Mouse (Mus musculus) cerebellum, postnatal 36 days (tissue): ENCODE measurements around the gene Cdc20.

Source experiments
- DNase-seq, 2 experiments: peaks; one replicate each; pipeline ENCODE4 v3.0.0; 2021 to 2022; ENCODE audit warnings: mixed read lengths in 2 of 2

The Cdc20 gene

DNA sequence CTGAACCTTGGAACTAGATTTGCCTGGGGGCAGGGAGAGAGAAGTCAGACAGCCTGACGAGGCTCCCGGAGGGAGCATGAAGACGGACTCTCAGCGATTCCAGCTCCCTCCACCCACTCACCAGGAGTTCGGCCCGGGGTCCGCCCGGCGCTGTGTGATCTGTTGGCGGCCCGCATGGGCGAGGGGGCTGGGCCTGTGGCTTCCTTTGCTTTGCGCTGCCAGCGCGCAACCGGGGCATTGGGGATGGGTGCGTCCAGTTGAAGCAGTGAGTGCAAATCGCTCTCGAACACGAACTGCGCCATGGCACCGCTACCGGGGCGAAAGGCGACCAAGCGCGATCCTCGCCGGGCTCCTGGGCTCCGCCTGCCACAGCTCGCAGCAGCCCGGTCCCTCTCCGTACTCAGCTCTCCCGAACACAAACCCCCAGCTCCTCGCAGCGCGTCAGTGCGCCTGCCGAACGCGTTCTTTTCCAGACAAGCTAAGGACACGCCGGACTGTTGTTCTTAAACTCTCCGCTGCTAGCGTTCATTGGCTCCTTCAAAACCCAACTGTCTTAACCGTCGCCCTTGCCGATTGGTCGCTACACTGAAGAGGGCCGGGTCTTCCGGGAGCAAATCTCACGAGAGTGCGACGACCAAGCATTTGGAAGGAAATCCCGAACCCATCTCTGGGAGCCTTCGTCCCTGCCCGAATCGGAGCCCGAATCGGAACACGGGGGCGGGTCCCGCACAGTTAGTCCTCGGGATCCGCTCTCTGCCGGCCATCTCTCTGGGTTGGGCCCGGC, at the start of gene Cdc20:
Cdc20 (minus strand) TSS at position 533 of the 784 bp plus-strand sequence.
- peak; percentile 75 to 77 for DNase-seq

DNA sequence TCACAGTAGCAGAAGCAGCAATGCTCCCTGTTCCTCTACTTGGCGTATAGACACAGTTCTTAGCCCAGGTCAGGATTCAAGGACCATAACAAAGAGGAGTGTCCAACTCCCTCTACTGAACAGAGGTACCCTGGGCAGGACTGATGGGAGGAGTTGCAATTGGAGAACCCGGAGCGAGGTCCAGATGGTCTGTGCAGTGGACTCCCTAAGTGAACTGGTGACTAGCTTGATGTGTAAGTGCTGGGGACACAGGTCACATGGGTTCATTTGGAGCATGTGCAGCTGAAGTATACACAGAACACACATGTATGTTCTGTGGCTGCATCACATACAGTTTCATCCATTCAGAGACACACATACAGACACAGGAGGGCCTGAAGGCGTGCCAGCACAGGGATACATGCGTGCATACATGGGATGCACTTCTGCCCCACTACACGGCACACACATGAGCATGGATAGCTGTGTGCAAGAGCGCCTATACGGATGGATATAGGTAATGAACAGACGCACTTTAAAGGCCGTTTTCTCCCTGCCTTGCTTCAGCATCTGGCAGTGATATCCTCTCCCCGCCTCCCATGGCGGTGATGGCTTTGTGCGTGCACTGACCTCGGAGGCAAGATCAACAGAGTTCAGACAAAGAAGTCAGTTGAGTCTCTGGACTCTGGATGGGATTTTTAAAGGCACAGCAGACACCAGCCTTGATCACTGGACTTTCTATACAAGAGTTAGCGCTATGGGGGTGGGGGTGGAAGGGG, 39.8 kb upstream of the Cdc20 start:
- DNase-seq = no peak

DNA sequence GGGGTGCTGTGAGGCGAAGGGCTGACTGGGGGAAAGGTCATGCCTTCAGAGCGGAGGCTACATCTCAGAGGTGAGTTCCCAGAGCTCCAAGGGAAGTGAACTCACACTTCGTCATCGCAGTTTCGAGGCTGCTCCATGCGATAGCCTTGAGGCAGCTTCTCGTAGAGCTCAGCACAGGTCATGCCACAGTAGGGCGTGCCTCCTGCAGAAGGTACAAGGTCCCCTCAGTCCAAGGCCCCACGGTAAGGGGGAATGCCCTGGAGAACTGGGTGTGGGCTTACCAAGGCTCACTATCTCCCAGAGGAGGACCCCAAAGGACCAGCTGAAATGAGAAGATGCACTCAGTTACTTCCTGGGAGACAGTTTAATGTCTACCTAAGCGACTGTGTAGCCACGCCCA, 35.5 kb upstream of the Cdc20 start:
- no peak for DNase-seq

GRCm38 (mm10) chr4:118471281-118471680, 34.1 kb upstream of the Cdc20 start:
- no peak for DNase-seq

GRCm38 (mm10) chr4:118465697-118466163, 28.6 kb upstream of the Cdc20 start:
- DNase-seq = no peak

DNA sequence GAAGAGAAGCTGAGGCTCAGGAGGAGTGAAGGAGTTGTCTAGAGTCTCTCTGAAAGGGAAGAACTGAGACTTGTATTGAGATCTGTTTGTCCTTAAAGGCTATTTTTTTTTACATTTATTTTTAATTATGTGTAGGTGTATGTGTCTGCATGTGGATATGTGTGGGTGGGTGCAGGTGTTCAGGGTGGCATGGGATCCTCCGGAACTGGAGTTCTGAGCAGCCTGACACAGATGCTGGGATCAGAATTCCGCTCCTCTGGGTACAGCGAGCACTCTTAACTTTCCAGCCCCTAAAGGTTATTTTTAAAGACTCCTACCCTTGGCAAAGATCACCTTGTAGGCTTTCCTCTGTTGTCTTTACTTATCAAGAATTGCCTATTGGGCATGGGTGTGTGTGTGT, 27.8 kb upstream of the Cdc20 start:
- no peak for DNase-seq

- DNase-seq = no peak
Observed at GRCm38 (mm10) chr4:118457345-118457975, 20.3 kb upstream of the Cdc20 start, which contains the start of gene Mpl. Mpl (minus strand) TSS chr4:118457513.

GRCm38 (mm10) chr4:118446415-118447153, 9.4 kb upstream of the Cdc20 start:
- no peak for DNase-seq

GRCm38 (mm10) chr4:118445781-118446414, 8.7 kb upstream of the Cdc20 start:
- peak in 1 of 2 experiments; percentile 19 for DNase-seq

DNA sequence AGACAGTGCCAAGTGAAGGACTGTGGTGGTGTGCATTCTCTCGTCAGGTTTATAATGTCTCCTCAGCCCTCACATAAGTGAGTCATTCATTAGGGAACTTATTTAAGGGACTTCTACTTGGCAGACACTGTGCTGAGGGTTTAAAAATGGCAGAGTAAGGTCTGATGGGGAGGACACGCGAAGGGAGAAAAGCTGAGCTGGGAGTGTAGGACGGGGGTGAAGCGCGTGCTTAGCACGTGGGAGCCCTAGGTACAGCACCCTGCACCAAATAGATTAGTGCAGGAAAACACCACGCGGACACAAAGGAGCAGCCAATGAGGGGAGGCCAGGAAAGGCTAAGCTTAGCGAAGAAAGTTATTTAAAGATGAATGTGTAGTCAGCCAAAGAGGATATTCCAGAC, 7.9 kb upstream of the Cdc20 start:
- DNase-seq = no peak

DNA sequence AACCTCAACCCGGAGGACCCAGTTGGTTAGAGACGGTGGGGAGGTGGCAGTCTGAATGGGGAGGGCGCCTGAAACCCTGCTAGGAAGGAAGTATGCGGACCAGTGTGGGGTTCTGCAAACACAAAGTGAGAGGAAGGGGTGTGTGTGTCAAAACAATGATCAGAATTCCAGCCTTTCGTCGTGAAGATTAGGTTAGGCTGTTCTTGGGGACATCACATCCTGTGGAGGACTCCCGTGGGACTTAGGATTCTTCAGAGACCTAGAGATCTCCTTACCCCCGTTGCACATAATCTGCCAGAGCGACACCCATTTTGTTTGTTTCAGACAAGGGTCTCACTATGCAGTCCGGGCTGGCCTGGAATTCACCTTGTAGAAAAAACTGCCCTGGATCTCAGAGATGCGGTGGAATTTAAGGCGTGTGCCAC, 689 bp upstream of the Cdc20 start:
- DNase-seq = no peak

DNA sequence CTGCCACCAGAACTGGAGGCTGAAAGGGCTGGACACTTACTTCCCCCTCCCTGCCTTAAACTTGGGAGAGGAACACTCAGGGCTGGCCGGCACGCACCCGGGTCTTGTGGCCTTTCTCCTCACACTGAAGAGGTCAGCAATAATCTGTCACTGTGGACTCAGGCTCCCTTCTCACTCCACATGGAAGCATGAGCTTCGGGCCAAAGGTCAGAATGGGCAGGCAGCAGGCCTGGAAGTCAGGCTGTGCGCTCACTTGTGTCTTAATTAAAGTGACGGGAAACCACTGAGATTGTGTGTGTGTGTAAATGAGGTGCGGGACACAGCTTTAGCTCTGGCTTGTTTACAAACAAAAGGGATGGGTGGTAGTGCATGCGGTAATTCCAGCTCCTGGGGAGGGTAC, 4.8 kb downstream of the Cdc20 start:
- no peak for DNase-seq

DNA sequence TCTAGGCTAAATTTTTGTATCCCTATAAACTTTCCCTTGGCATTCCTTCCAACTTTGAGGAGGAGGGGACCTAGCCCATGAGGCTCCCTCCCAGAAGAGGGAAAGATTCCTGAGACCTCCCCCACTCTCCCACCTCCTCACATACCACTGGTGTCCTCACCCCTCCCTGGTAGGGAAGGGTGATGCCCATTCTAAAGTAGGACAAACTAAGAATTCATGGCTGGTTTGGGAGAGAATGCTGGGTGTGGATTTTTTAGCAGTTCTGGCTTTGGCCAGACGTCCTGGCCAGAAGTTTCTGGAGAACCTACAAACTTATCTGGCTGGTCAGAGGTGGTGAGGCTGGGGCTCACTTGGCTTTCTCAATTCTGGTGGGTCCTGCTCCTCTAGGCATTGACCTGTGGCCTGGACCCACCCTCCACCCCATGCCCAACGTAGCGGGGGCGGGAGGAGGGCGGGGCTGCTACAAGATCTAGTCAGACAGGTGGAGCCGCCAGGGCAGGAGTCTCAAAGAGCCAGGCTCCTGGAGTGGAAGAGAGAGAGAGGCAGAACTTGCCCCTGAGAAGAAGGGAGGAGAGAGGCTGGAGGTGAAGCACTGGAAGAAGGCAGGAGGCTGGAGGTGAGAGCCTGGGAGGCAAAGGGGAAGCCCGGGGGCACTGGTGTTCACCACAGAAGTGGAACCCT, 7.8 kb downstream of the Cdc20 start:
- no peak for DNase-seq

DNA sequence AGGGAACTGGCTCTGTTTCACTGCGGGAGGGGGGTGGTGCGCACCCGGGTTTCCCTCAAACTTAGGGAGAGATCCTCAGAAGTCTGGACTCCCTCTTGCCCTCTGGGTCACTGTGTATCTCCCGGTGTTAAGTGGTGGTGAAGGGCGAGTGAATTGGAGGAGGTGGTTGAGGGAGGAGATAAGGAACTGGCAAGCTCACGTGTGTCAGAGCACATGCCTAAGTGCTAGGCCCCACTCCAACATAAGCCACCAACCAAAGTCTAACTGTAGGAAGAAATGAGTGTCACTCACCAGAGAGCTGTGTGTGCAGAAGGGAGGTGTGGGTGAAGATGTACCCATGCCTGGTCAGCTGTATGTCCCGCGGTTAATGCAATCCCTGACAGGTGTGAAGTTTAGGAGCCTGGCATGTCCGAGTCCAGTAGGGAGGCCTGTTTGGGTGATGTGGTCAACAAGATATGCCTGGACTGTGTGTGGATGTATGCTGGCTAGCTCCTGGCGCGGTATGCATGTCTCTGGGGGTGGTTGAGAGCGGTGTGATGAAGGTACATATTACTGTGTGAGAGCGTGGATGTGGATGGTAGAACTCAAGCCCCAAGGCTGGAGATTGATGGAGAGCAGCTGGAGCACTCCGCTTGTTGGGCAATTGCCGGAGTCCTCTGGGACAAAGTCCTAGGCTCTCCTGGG, 8.5 kb downstream of the Cdc20 start:
- DNase-seq = no peak

GRCm38 (mm10) chr4:118427768-118428451, 9.2 kb downstream of the Cdc20 start, which contains the start of gene Elovl1:
Elovl1 (plus strand) TSS chr4:118428093.
- peak; percentile 62 to 76 for DNase-seq

DNA sequence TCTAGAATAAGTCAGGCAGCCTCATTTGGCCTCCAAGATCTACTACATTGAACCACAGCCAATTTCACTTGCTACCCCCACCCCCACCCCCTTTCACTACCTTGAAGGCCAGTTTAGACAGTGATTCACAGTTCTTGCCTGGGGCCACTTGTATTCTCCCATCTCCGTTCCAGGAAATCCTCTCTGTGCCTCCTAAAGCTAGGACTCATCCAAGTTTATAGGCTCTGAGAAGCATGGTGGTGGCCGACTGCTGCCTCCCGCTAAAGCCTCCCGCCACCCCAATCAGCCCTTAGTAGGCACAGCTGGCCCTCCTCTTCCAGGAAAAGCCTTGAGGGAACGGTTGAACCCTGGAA, 9.8 kb downstream of the Cdc20 start:
- no peak for DNase-seq

DNA sequence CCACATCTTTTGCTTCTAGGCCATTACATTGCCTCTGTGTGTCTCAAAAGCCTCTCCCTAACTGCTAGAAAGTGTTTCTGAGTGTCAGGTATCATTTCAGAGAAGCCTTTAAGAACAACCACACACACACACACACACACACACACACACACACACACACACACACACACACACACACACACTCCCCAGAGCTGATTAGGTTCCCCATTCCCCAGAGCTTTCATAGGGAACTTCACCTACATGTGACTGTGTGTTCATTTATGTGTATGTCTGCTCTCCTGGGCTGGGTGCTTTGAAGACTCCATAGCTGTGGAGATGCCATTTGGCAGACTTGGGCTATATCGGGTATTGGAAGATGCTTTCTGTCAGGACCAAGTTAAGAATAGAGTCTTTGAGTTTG, 11.8 kb downstream of the Cdc20 start:
- DNase-seq = no peak

DNA sequence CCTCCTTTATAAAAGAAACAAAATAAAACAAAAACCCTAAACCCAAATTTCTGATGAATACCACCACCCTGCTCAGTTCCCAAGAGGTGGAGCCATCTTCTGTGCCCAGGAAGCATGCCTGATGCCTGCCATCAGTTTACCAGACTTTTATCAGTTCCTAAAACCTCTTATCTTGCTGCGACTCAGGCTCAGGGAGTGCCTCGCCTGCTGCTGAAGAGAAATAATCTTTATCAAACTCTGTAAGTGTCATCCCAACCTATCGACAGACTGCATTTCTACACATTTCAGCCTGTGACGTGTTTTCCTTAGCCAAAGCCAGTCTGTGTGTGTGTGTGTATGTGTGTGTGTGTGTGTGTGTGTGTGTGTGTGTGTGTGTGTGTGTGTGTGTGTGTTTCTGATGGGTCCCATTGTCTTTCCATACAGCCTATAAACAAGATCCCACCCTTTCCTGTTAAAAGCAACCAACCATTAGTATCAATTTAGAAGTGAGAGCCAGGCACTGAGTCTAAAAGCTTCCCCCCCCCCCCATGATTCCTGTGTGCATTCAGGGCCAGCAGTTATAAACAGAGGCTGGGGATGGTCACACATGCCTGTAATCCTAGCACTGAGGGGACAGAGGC, 12.5 kb downstream of the Cdc20 start:
- DNase-seq = no peak

DNA sequence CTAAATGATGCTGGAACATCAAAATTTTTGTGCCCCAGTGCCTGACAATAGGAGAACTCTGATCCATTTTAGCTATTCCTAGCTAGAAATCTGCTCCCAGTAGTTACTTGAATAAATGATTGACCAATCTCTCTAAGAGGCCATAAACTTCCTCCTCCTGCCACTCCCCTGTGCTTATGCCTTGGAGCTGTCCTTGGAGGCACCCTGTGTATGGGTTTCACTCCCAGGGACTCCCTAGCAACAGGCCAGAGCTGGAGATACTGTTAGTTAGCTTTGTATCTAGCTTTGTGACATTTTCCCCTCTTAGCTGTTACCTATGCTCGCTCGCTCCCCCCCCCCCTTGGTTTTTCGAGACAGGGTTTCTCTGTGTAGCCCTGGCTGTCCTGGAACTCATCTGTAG, 15.8 kb downstream of the Cdc20 start:
- DNase-seq = no peak
